Mouse (Mus musculus) forebrain, embryonic 14.5 days (tissue): Measurements from ENCODE around the gene Galnt18. TPM values are rescaled to one million over a fixed set of nuclear protein-coding genes. Genes with fewer than 3 reads are reported as not detected.

Experiments
- ATAC-seq: fragments of 200-750 bp; cut with Nextera tagmentation; 2 replicates; pipeline ENCODE4 v1.8.0; 2017; ENCODE audit warnings: mild to moderate bottlenecking, moderate library complexity
- DNase-seq: peaks from one replicate; pipeline ENCODE4 v3.0.0-alpha.2; 2015; ENCODE audit warnings: low spot score
- H3K27ac ChIP-seq: fragments of 300-500 bp; sonication (generic); 2 replicates; pipeline ENCODE4 v1.5.1; 2014; ENCODE audit warnings: low read depth, mild to moderate bottlenecking, control low read depth, low read length, moderate library complexity
- H3K27me3 ChIP-seq: fragments of 300-500 bp; sonication (generic); replicated peaks from 2 replicates; pipeline ENCODE4 v1.6.1; 2014; ENCODE audit warnings: low read length, control low read depth, mixed read lengths; ENCODE audit not compliant: control insufficient read depth, insufficient read depth
- H3K36me3 ChIP-seq: fragments of 300-500 bp; sonication (generic); 2 replicates; pipeline ENCODE4 v1.6.1; 2014; ENCODE audit warnings: low read length, control low read depth; ENCODE audit not compliant: control insufficient read depth, insufficient read depth
- H3K4me1 ChIP-seq: fragments of 300-500 bp; sonication (generic); 2 replicates; pipeline ENCODE4 v1.6.1; 2014; ENCODE audit warnings: antibody characterized with exemption, low read length, control low read depth; ENCODE audit not compliant: control insufficient read depth, insufficient read depth
- H3K4me2 ChIP-seq: fragments of 300-500 bp; sonication (generic); 2 replicates; pipeline ENCODE4 v1.6.1; 2014; ENCODE audit warnings: mild to moderate bottlenecking, control low read depth, low read length
- H3K4me3 ChIP-seq: fragments of 300-500 bp; sonication (generic); 2 replicates; pipeline ENCODE4 v1.5.1; 2014; ENCODE audit warnings: low read depth, low read length, control low read depth
- H3K9ac ChIP-seq: fragments of 300-500 bp; sonication (generic); 2 replicates; pipeline ENCODE4 v1.6.1; 2014; ENCODE audit warnings: mild to moderate bottlenecking, low read length, control low read depth, moderate library complexity
- H3K9me3 ChIP-seq: fragments of 300-500 bp; sonication (generic); replicated peaks from 2 replicates; pipeline ENCODE4 v1.6.1; 2016; ENCODE audit warnings: low read length, control low read depth, mixed read lengths; ENCODE audit not compliant: control insufficient read depth
- WGBS: fragments of 180-500 bp; shearing (Covaris S2); extraction: QIAGEN DNeasy Blood & Tissue Kit; methylation state at CpG from one replicate; pipeline ENCODE4 v1.1.7; 2014; 5-methylcytosine and 5-hydroxymethylcytosine counted together
- polyA plus RNA-seq: library from polyadenylated mRNA; unstranded; fragments of >200 nt; fragmentation: Nextera tagmentation; extraction: Ambion mirVana; gene quantifications from 2 replicates; pipeline ENCODE4 v1.2.1, GENCODE M21; 2014

Gene Galnt18
- polyA plus RNA-seq, 1 experiment from 2014 or later, result 6.6 TPM

DNA sequence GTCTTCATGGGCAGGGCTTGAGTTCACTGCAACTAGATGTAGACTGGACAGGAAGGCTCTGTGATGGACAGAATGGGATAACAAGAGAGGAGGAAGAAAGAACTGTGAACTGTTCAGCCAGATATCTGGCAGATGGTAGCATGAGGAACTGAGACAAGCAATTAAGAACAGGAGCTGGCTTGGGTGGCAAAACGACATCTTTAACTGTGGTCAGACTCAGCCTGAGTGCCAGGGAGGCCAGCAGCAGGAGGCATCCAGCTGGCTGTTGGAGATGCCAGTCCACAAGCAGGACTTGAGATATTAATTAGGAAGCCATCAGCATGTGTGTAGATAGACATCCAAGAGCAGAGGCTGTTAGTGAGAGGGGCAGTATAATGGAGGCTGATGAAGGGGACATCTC is 262.9 kb downstream of the Galnt18 start:
- H3K27me3 ChIP-seq, result no peaks in the 10 kb centered on the region
- no peak overlapping the region for H3K4me2 ChIP-seq
- H3K9me3 ChIP-seq, result no peaks in the 10 kb centered on the region
- DNase-seq (no peak), ATAC-seq (no peak)
- H3K27ac ChIP-seq, result no peak overlapping the region
- H3K4me1 ChIP-seq, result no peaks in the 10 kb centered on the region
- H3K36me3 ChIP-seq, result no peaks in the 10 kb centered on the region
- H3K4me3 ChIP-seq, result no peak overlapping the region
- H3K9ac ChIP-seq, result no peak overlapping the region
- WGBS, result 42% methylated on average over 1 of the region's 1 CpGs

DNA sequence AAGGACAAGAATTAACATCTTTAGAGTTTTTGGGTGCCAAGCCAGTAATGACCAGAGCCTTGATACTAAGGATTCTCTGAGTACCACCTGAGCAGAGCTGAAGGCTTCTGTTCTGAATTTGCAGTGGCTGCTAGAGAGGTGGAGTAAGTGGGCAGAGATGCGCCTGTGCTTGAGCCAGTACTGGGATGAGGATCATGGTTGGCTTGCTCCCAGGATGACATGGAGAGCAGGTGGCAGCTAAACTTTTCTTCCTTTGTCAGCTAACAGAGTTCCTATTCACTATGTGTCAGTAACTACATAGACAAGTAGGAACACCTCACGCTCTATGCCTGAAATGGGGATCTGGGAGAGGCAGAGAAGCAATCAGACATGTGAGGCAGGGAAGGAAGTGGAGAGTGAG is 264.3 kb downstream of the Galnt18 start:
- WGBS, result 85% methylated on average over 2 of the region's 2 CpGs
- no peak overlapping the region for H3K9ac ChIP-seq
- no peaks in the 10 kb centered on the region for H3K4me1 ChIP-seq
- H3K27ac ChIP-seq, result no peak overlapping the region
- H3K36me3 ChIP-seq, result no peaks in the 10 kb centered on the region
- H3K27me3 ChIP-seq, result no peaks in the 10 kb centered on the region
- no peaks in the 10 kb centered on the region for H3K9me3 ChIP-seq
- DNase-seq (no peak), ATAC-seq (no peak)
- H3K4me2 ChIP-seq, result no peak overlapping the region
- H3K4me3 ChIP-seq, result no peak overlapping the region

DNA sequence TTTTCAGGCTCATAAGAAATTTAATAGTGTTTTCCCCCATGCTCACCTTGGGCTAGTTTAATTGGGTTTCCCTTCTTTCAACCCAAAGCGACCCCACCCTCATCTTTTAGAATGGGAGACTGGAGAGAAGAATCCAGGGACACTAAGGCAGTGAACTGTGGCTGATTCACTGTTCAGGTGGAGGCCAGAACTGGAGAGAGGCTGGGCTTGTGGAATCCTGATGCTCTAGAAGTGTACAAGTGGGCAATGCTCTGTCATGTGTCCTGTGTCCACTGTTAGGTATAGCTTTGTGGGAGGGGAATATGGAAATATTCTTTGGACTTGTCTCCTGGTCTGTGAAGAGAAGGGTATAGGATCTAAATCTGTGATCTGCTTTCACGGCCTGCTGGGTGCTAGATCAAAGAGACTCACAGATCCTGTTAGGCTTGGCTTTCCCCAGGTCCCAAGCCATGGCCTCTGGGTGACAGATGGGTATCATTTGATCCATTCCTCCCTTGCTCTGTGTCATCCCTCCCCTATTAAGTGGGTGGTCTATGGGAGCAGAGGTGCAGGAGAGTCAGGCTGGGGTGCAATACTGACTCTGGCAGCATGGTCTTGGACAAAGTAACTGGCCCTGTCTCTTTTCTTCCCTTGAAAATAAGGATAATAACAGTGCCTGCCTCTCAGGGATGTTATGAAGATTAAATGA is 270.5 kb downstream of the Galnt18 start:
- no peaks in the 10 kb centered on the region for H3K36me3 ChIP-seq
- H3K4me2 ChIP-seq, result no peak overlapping the region
- H3K9me3 ChIP-seq, result no peaks in the 10 kb centered on the region
- H3K27ac ChIP-seq, result no peak overlapping the region
- DNase-seq, result no peak
- no peak overlapping the region for H3K9ac ChIP-seq
- ATAC-seq, result no peak
- no peaks in the 10 kb centered on the region for H3K4me1 ChIP-seq
- WGBS, result 81% methylated on average over 2 of the region's 2 CpGs
- no peaks in the 10 kb centered on the region for H3K27me3 ChIP-seq
- no peak overlapping the region for H3K4me3 ChIP-seq

- Histone ChIP-seq H3K4me3 (no peak overlapping the region), H3K27me3 (no peaks in the 10 kb centered on the region), H3K27ac (no peak overlapping the region), H3K36me3 (no peaks in the 10 kb centered on the region), H3K9me3 (no peaks in the 10 kb centered on the region), H3K9ac (no peak overlapping the region), H3K4me2 (no peak overlapping the region), H3K4me1 (no peaks in the 10 kb centered on the region)
- ATAC-seq, result 0 out of 2 replicates have a peak, but pooled peaks have one; percentile 32
- DNase-seq, result peak; percentile 58
- 18% methylated on average over 2 of the region's 2 CpGs for WGBS
Observed at GRCm38 (mm10) chr7:111500616-111501015, 279.2 kb downstream of the Galnt18 start.

DNA sequence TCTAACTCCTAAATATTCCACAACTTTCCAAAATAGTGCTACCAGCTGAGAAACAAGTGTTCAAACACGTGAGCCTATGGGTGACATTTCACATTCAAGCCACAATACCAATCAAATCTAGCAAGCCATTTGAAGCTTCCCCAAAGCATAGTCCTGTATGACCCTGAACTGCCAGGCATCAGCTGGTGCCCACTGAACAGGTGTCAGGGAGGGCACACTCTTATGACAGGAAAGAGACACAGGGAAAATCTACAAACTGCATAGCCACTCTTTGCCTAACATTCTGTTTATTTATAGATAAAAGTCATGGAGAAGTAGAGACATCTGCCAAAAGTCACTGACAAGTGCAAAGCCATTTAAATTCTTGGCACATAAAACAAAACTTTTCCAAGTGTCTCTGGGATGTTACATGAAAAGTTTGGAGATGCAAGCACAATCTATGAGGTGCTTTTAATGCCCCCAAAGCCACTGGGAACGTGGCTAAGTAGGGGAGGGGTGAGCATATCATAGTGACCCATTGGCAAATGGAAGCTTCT is 280.5 kb downstream of the Galnt18 start:
- Histone ChIP-seq H3K4me3 (no peak overlapping the region), H3K4me2 (no peak overlapping the region), H3K27ac (no peak overlapping the region), H3K9ac (no peak overlapping the region), H3K27me3 (no peaks in the 10 kb centered on the region), H3K36me3 (no peaks in the 10 kb centered on the region), H3K9me3 (no peaks in the 10 kb centered on the region), H3K4me1 (no peaks in the 10 kb centered on the region)
- WGBS, result 61% methylated on average over 2 of the region's 2 CpGs
- no peak for DNase-seq
- ATAC-seq, result no peak

DNA sequence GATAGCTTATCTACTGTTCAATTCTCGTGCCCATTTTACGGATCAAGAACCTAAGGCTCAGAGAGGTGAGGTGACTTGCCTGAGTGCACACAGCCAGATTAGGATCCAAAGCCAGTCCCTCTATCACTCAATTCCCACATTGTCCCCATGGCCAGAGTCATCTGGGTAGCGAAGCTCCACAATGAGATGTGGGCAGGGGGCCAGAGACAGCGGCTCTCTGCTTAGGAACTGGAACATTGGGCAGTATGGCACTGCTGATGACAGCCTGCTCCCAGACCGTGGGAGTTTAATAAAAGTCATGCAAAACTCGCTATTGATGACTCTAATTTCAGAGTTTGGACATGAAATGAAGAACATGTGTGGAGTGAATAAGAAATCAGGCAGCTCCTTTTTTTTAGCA is 282.6 kb downstream of the Galnt18 start:
- no peak for DNase-seq
- no peaks in the 10 kb centered on the region for H3K36me3 ChIP-seq
- no peaks in the 10 kb centered on the region for H3K4me1 ChIP-seq
- H3K27ac ChIP-seq, result no peak overlapping the region
- H3K9me3 ChIP-seq, result no peaks in the 10 kb centered on the region
- no peak overlapping the region for H3K4me3 ChIP-seq
- no peaks in the 10 kb centered on the region for H3K27me3 ChIP-seq
- H3K4me2 ChIP-seq, result no peak overlapping the region
- 76% methylated on average over 6 of the region's 6 CpGs for WGBS
- no peak for ATAC-seq
- no peak overlapping the region for H3K9ac ChIP-seq

GRCm38 (mm10) chr7:111492242-111492949 is 287.4 kb downstream of the Galnt18 start:
- WGBS, result 82% methylated on average over 5 of the region's 5 CpGs
- Histone ChIP-seq H3K9me3 (no peaks in the 10 kb centered on the region), H3K4me3 (no peak overlapping the region)

GRCm38 (mm10) chr7:111491566-111491965 is 288.2 kb downstream of the Galnt18 start:
- Histone ChIP-seq H3K9ac (no peak overlapping the region), H3K4me1 (peaks cover 4% of the 10 kb centered on the region; the same call in 1 of the 2 replicates), H3K9me3 (no peaks in the 10 kb centered on the region), H3K4me2 (no peak overlapping the region), H3K27ac (no peak overlapping the region), H3K4me3 (no peak overlapping the region), H3K27me3 (no peaks in the 10 kb centered on the region), H3K36me3 (no peaks in the 10 kb centered on the region)
- 93% methylated on average over 2 of the region's 2 CpGs for WGBS
- ATAC-seq (no peak), DNase-seq (no peak)

More at GRCm38 (mm10) chr7:111492242-111492949, 287.4 kb downstream of the Galnt18 start:
- no peak for ATAC-seq
- Histone ChIP-seq H3K4me2 (no peak overlapping the region), H3K4me1 (no peaks in the 10 kb centered on the region), H3K36me3 (no peaks in the 10 kb centered on the region), H3K9ac (no peak overlapping the region), H3K27ac (no peak overlapping the region), H3K27me3 (no peaks in the 10 kb centered on the region)
- no peak for DNase-seq

GRCm38 (mm10) chr7:111486811-111487333 is 292.9 kb downstream of the Galnt18 start:
- H3K4me2 ChIP-seq, result no peak overlapping the region
- H3K27me3 ChIP-seq, result no peaks in the 10 kb centered on the region
- no peak overlapping the region for H3K9ac ChIP-seq
- H3K4me3 ChIP-seq, result no peak overlapping the region
- WGBS, result 10% methylated on average over 3 of the region's 3 CpGs
- no peak overlapping the region for H3K27ac ChIP-seq
- peaks cover 4% of the 10 kb centered on the region; the same call in 1 of the 2 replicates for H3K4me1 ChIP-seq
- no peaks in the 10 kb centered on the region for H3K36me3 ChIP-seq
- peak; percentile 17 for DNase-seq
- ATAC-seq, result no peak
- H3K9me3 ChIP-seq, result no peaks in the 10 kb centered on the region
